Mouse (Mus musculus) ES-E14 (cell line): ENCODE results near the gene Tm7sf3. TPM values are rescaled to one million over a fixed set of nuclear protein-coding genes. Genes with fewer than 3 reads are reported as not detected.

ENCODE experiments used
- DNase-seq: peaks from one replicate; pipeline ENCODE4 v3.0.0-alpha.2; 2013; ENCODE audit warnings: low read depth, low spot score
- H3K27ac ChIP-seq: 2 replicates; pipeline ENCODE4 v1.5.1; 2012; ENCODE audit warnings: low read depth, mild to moderate bottlenecking, low read length, moderate library complexity, mixed read lengths; ENCODE audit not compliant: poor library complexity, insufficient read depth, severe bottlenecking
- H3K36me3 ChIP-seq: 2 replicates; pipeline ENCODE4 v1.6.1; 2012; ENCODE audit warnings: mild to moderate bottlenecking, low read length, moderate library complexity, mixed read lengths; ENCODE audit not compliant: control insufficient read depth, poor library complexity, insufficient read depth, severe bottlenecking
- H3K4me1 ChIP-seq, 2 experiments: fragments of 150-350 bp in 1 of 2; sonication (generic) in 1 of 2; 2 replicates each; pipeline ENCODE4 v1.6.1; 2012; ENCODE audit warnings: low read length in 2 of 2, mild to moderate bottlenecking in 1 of 2, mixed read lengths in 1 of 2; ENCODE audit not compliant: control insufficient read depth in 2 of 2, insufficient read depth in 2 of 2, poor library complexity in 1 of 2
- H3K4me3 ChIP-seq, 2 experiments: fragments of 150-350 bp in 1 of 2; sonication (generic) in 1 of 2; 2 replicates each; pipeline ENCODE4 v1.5.1; 2012; ENCODE audit warnings: low read length in 2 of 2, low read depth in 1 of 2, mild to moderate bottlenecking in 1 of 2, mixed read lengths in 1 of 2; ENCODE audit not compliant: insufficient read depth in 1 of 2, poor library complexity in 1 of 2, severe bottlenecking in 1 of 2
- H3K9ac ChIP-seq: 2 replicates; pipeline ENCODE4 v1.6.1; 2012; ENCODE audit warnings: low read depth, mild to moderate bottlenecking, low read length, mixed read lengths; ENCODE audit not compliant: poor library complexity, insufficient read depth, severe bottlenecking
- H3K9me3 ChIP-seq: fragments of 150-350 bp; sonication (generic); 2 replicates; pipeline ENCODE4 v1.6.1; 2012; ENCODE audit warnings: low read depth, mild to moderate bottlenecking, low read length; ENCODE audit not compliant: control insufficient read depth, insufficient read depth
- CHD2 ChIP-seq: IDR thresholded peaks from 2 replicates; pipeline ENCODE4 v1.6.1; 2014; ENCODE audit warnings: mild to moderate bottlenecking, low read depth, low read length, inconsistent platforms
- HCFC1 ChIP-seq: IDR thresholded peaks from 2 replicates; pipeline ENCODE4 v1.6.1; 2012; ENCODE audit warnings: low read length, inconsistent platforms, borderline replicate concordance; ENCODE audit not compliant: insufficient read depth
- MAFK ChIP-seq: IDR thresholded peaks from 2 replicates; pipeline ENCODE4 v1.6.1; 2014; ENCODE audit warnings: mild to moderate bottlenecking, low read depth, low read length, inconsistent platforms; ENCODE audit not compliant: insufficient read depth
- ZC3H11A ChIP-seq: IDR thresholded peaks from 2 replicates; pipeline ENCODE4 v1.6.1; 2012; ENCODE audit warnings: low read depth, mild to moderate bottlenecking, inconsistent platforms, low read length, borderline replicate concordance
- ZNF384 ChIP-seq: IDR thresholded peaks from 2 replicates; pipeline ENCODE4 v1.6.1; 2012; ENCODE audit warnings: low read depth, low read length, inconsistent platforms
- in situ Hi-C, 2 experiments: fragments of 600-800 bp; cut with MboI; formaldehyde crosslinking; loops; one replicate each; pipeline ENCODE4 v1.15.1; 2025; ENCODE audit warnings: low sequenced_read_pairs in 2 of 2, inconsistent platforms in 1 of 2; ENCODE audit not compliant: unreplicated experiment in 2 of 2
- total RNA-seq: library from RNA; depleted of rRNA; stranded (reverse); fragments of 300-350 nt; gene quantifications from 2 replicates; pipeline ENCODE4 v1.2.3, GENCODE M21; 2012

Gene Tm7sf3
- total RNA-seq, 1 experiment: 99.6 TPM

GRCm38 (mm10) chr6:146670956-146671855 lies 28.6 kb upstream of the Tm7sf3 start:
- Histone ChIP-seq H3K27ac (no peak overlapping the region), H3K9ac (no peak overlapping the region), H3K36me3 (no peaks in the 10 kb centered on the region), H3K9me3 (no peaks in the 10 kb centered on the region), H3K4me3 (no peak overlapping the region), H3K4me1 (no peaks in the 10 kb centered on the region)
- DNase-seq: no peak
- TF ChIP-seq MAFK (no peak), ZNF384 (no peak), HCFC1 (no peak)
- in situ Hi-C loops: no loop called here

- TF ChIP-seq CHD2 (no peak), HCFC1 (no peak), MAFK (no peak), ZC3H11A (no peak), ZNF384 (no peak)
- no peaks in the 10 kb centered on the region for H3K4me1 ChIP-seq
- no peak overlapping the region for H3K27ac ChIP-seq
- no peaks in the 10 kb centered on the region for H3K36me3 ChIP-seq
- no peak overlapping the region for H3K9ac ChIP-seq
- no peaks in the 10 kb centered on the region for H3K9me3 ChIP-seq
- no peak overlapping the region for H3K4me3 ChIP-seq
- no peak for DNase-seq
- in situ Hi-C loops: no loop called here
These were observed 26.0 kb upstream of the Tm7sf3 start for GRCm38 (mm10) chr6:146668606-146669005.

- Histone ChIP-seq H3K36me3 (no peaks in the 10 kb centered on the region), H3K4me1 (no peaks in the 10 kb centered on the region), H3K27ac (no peak overlapping the region), H3K4me3 (no peak overlapping the region), H3K9ac (no peak overlapping the region), H3K9me3 (no peaks in the 10 kb centered on the region)
- in situ Hi-C loops: no loop called here
- DNase-seq: no peak
- TF ChIP-seq HCFC1: no peak
- no peak for TF ChIP-seq ZC3H11A
- TF ChIP-seq CHD2: no peak
- TF ChIP-seq ZNF384: no peak
- TF ChIP-seq MAFK: no peak
These were observed 24.2 kb upstream of the Tm7sf3 start for GRCm38 (mm10) chr6:146666811-146667210.

- TF ChIP-seq CHD2 (no peak), ZNF384 (no peak), MAFK (no peak), ZC3H11A (no peak)
- Histone ChIP-seq H3K9me3 (no peaks in the 10 kb centered on the region), H3K36me3 (no peaks in the 10 kb centered on the region), H3K27ac (no peak overlapping the region), H3K4me1 (no peaks in the 10 kb centered on the region), H3K4me3 (no peak overlapping the region), H3K9ac (no peak overlapping the region)
- in situ Hi-C loops: no loop called here
- no peak for DNase-seq
These were observed 22.8 kb upstream of the Tm7sf3 start for GRCm38 (mm10) chr6:146665408-146665807.

- H3K4me1 ChIP-seq: no peaks in the 10 kb centered on the region
- no peaks in the 10 kb centered on the region for H3K9me3 ChIP-seq
- H3K27ac ChIP-seq: no peak overlapping the region
- no peak overlapping the region for H3K4me3 ChIP-seq
- DNase-seq: no peak
- in situ Hi-C loops: no loop called here
- H3K9ac ChIP-seq: no peak overlapping the region
- no peaks in the 10 kb centered on the region for H3K36me3 ChIP-seq
- TF ChIP-seq MAFK: no peak
- TF ChIP-seq HCFC1: no peak
- TF ChIP-seq ZC3H11A: no peak
- no peak for TF ChIP-seq CHD2
- TF ChIP-seq ZNF384: no peak
These were observed 22.3 kb upstream of the Tm7sf3 start for GRCm38 (mm10) chr6:146664917-146665316.
